Mouse (Mus musculus) intestine, embryonic 15.5 days (tissue): ENCODE data around the gene Dicer1. TPM values are rescaled to one million over a fixed set of nuclear protein-coding genes. Genes with fewer than 3 reads are reported as not detected.

ENCODE experiments used
- ATAC-seq: fragments of 200-750 bp; cut with Nextera tagmentation; 2 replicates; pipeline ENCODE4 v1.8.0; 2017; ENCODE audit warnings: moderate TSS enrichment, moderate library complexity
- H3K27ac ChIP-seq: fragments of 300-500 bp; sonication (generic); 2 replicates; pipeline ENCODE4 v1.5.1; 2015; ENCODE audit warnings: mild to moderate bottlenecking, inconsistent platforms
- H3K27me3 ChIP-seq: fragments of 300-500 bp; sonication (generic); replicated peaks from 2 replicates; pipeline ENCODE4 v1.6.1; 2015; ENCODE audit warnings: inconsistent platforms
- H3K36me3 ChIP-seq: fragments of 300-500 bp; sonication (generic); 2 replicates; pipeline ENCODE4 v1.6.1; 2015; ENCODE audit warnings: inconsistent platforms
- H3K4me1 ChIP-seq: fragments of 300-500 bp; sonication (generic); replicated peaks from 2 replicates; pipeline ENCODE4 v1.6.1; 2015; ENCODE audit warnings: inconsistent platforms
- H3K4me2 ChIP-seq: fragments of 300-500 bp; sonication (generic); replicated peaks from 2 replicates; pipeline ENCODE4 v1.6.1; 2015; ENCODE audit warnings: mild to moderate bottlenecking, inconsistent platforms
- H3K4me3 ChIP-seq: fragments of 300-500 bp; sonication (generic); replicated peaks from 2 replicates; pipeline ENCODE4 v1.5.1; 2015; ENCODE audit warnings: inconsistent platforms
- H3K9ac ChIP-seq: fragments of 300-500 bp; sonication (generic); 2 replicates; pipeline ENCODE4 v1.6.1; 2015; ENCODE audit warnings: inconsistent platforms
- H3K9me3 ChIP-seq: fragments of 300-500 bp; sonication (generic); 2 replicates; pipeline ENCODE4 v1.6.1; 2016; ENCODE audit warnings: inconsistent platforms
- WGBS: fragments of 180-500 bp; shearing (Covaris S2); methylation state at CpG from one replicate; pipeline ENCODE4 v1.1.7; 2015; 5-methylcytosine and 5-hydroxymethylcytosine counted together
- polyA plus RNA-seq: library from polyadenylated mRNA; unstranded; fragments of >200 nt; fragmentation: Nextera tagmentation; extraction: Ambion mirVana; gene quantifications from 2 replicates; pipeline ENCODE4 v1.2.1, GENCODE M21; 2015

Gene Dicer1
- polyA plus RNA-seq, 1 experiment from 2014 or later, result 30.6 TPM

DNA sequence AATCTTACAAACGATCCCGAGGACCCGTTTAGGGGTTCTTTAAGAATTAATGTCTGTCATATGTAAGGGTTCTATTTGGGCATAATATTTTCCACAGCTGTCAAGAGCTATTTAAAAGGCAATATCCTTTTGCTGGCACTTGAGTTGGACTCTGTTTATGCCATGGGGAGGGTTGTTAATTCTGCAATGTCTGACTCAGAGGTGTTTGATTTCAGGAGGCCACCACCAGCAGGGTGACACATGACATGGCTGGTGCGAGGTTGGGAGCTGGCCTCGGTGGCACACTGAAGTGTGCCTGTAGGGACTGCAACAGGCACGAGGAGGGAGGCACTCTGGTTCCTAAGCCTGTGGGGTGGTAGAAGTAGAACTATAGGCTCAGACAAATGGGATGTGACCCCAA, 85.8 kb downstream of the Dicer1 start:
- 48% methylated on average over 6 of the region's 6 CpGs for WGBS
- no peak overlapping the region for H3K4me2 ChIP-seq

DNA sequence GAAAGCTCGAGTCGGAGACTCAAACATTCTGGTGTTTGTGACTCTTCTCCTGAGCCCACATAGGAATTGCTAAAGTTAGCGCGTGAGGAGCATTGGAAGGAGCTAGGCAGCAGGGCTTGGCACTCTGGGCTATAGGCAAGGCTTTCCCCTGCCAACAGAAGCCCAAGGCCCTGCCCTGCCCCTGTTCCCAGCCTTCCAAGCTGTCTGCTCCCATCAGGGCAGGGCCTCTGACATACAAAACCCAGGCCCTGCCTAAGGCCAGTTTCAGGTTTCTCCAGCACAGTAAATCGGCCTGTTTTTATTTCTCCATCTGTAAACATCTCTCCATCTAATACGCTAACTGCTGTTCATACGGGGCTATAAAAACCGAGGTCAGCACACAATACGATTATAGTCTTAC, 86.2 kb downstream of the Dicer1 start:
- no peak overlapping the region for H3K27ac ChIP-seq
- no peak overlapping the region for H3K4me2 ChIP-seq
- no peak for ATAC-seq
- 0 out of 2 replicates have a peak, but pooled peaks cover 4% of the 10 kb centered on the region for H3K27me3 ChIP-seq
- H3K36me3 ChIP-seq, result no peaks in the 10 kb centered on the region
- no peak overlapping the region for H3K4me3 ChIP-seq
- H3K4me1 ChIP-seq, result no peaks in the 10 kb centered on the region
- 60% methylated on average over 9 of the region's 9 CpGs for WGBS
- H3K9me3 ChIP-seq, result no peaks in the 10 kb centered on the region
- H3K9ac ChIP-seq, result no peak overlapping the region

More for the DNA sequence above, 85.8 kb downstream of the Dicer1 start:
- ATAC-seq, result no peak
- 0 out of 2 replicates have a peak, but pooled peaks cover 4% of the 10 kb centered on the region for H3K27me3 ChIP-seq
- H3K27ac ChIP-seq, result no peak overlapping the region
- H3K9me3 ChIP-seq, result no peaks in the 10 kb centered on the region
- no peak overlapping the region for H3K4me3 ChIP-seq
- H3K36me3 ChIP-seq, result no peaks in the 10 kb centered on the region
- H3K4me1 ChIP-seq, result no peaks in the 10 kb centered on the region
- H3K9ac ChIP-seq, result no peak overlapping the region

DNA sequence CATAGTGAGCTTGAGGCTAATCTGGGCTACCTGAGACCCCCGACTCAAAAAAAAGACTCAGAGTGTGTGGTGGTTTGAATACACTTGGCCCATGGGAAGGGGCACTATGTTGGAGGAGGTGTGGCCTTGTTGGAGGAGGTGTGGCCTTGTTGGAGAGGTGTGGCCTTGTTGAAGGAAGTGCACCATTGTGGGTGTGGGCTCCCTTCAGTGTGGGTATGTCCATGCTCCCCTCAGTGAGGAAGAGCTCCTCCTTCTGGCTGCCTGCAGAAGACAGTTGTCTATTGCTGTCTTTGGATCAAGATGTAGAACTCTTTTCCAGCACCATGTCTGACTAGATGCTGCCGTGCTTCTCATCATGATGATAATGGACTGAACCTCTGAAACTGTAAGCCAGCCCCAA, 95.6 kb downstream of the Dicer1 start:
- Histone ChIP-seq H3K4me1 (no peaks in the 10 kb centered on the region), H3K27ac (no peak overlapping the region), H3K4me3 (no peak overlapping the region), H3K27me3 (no peaks in the 10 kb centered on the region), H3K4me2 (no peak overlapping the region), H3K9ac (no peak overlapping the region), H3K9me3 (no peaks in the 10 kb centered on the region), H3K36me3 (no peaks in the 10 kb centered on the region)
- no peak for ATAC-seq
- 93% methylated on average over 2 of the region's 2 CpGs for WGBS

DNA sequence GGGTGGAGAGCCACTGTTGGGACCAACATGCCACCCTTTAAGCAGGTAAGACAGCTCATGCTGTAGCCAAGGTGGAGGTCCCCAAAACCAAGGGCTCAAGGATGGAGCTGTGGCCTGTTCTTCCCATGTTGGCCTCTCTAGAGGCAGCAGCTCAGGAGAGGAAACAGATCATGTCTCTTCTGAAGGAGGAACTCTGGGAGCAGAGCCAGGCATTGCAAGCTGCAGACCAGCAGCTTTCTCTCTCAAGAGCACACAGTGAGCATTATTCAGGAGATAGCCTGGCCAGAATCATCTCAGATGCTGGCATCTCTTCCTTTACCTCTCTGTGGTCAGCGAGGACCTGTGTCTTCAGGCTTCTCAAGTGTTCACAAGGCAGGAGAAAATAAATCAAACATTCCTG, 96.7 kb downstream of the Dicer1 start:
- H3K36me3 ChIP-seq, result no peaks in the 10 kb centered on the region
- no peaks in the 10 kb centered on the region for H3K27me3 ChIP-seq
- ATAC-seq, result no peak
- no peak overlapping the region for H3K4me3 ChIP-seq
- H3K9ac ChIP-seq, result no peak overlapping the region
- H3K4me2 ChIP-seq, result no peak overlapping the region
- no peak overlapping the region for H3K27ac ChIP-seq
- no peaks in the 10 kb centered on the region for H3K9me3 ChIP-seq
- 60% methylated on average over 1 of the region's 1 CpGs for WGBS
- H3K4me1 ChIP-seq, result no peaks in the 10 kb centered on the region

DNA sequence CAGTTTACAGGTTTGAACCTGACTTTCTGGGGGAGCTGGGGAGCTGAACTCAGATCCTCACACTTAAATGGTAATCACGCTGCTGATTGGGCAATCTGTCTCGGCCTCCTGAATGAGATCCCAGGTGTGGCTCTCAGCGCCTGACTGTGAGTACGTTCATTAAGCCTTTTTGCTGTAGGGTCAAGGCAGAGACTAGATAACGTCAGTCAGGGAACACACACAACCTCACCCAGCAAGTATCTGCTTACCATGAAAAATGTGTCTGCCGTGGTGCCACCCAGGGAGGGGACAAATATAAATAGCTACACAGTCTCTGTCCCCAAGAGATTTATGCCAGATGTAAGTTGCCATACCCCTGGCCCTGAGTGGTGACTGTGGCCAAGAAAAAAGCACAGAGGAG, 99.7 kb downstream of the Dicer1 start:
- 56% methylated on average over 6 of the region's 6 CpGs for WGBS
- no peak for ATAC-seq
- no peak overlapping the region for H3K4me2 ChIP-seq
- no peak overlapping the region for H3K9ac ChIP-seq
- no peak overlapping the region for H3K27ac ChIP-seq
- H3K4me1 ChIP-seq, result no peaks in the 10 kb centered on the region
- no peaks in the 10 kb centered on the region for H3K27me3 ChIP-seq
- no peak overlapping the region for H3K4me3 ChIP-seq
- H3K9me3 ChIP-seq, result no peaks in the 10 kb centered on the region
- H3K36me3 ChIP-seq, result no peaks in the 10 kb centered on the region

DNA sequence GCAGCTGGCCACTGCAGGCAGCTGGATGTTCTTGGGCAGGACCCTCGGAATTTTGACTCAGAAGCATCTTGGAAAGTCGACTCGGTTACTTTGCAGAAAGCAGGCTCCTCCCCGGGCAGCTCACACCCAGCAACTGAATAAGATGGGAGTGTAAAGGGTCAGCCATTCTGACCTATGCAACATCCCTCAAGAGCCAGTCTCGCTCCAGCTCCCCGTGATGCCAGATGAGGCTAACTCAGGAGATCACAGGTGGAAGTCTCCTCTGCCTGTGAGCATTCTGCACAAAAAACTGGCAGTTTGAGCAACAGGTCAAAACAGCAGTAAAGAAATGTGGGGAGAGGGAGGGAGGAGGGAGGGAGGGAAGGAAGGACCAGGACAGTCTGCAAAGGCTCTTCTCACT, 100.5 kb downstream of the Dicer1 start:
- WGBS, result 43% methylated on average over 6 of the region's 6 CpGs

DNA sequence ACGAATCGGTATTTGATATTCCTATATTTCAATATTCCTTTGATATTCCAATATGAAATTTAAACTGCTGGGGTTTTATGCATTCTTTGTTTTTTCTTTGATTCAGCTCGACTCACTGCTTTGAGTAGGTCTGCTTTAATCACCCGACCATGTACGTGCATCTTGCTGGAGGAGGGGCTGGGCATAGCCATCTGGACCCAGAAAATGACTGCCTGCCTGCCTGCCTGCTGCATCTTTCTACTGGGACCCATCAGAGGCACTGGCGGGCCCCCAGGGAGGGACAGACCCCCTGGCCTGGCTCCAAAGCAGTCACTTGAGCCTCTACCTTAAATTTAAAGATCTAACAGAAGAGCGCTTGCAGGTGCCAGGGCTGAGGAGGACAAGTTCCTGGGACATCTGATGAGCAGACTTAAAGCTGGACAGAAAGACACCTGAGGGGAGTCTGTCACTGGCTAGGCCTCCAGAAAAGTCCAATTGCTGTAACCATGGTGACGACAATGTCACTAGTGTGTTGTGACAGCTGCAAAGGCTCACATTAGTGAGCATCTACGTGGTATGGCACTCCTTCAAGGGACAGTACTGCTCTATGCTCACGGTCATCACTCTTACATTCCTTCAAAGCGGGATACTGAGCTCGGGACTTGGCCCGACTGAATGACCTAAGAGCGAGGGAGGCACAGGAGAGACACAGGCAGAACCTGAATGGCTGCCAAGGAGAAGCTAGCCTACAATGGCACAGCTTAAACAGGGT, 101.1 kb downstream of the Dicer1 start:
- Histone ChIP-seq H3K9ac (no peak overlapping the region), H3K27me3 (no peaks in the 10 kb centered on the region), H3K4me1 (no peaks in the 10 kb centered on the region), H3K27ac (no peak overlapping the region), H3K4me2 (no peak overlapping the region), H3K36me3 (no peaks in the 10 kb centered on the region), H3K4me3 (no peak overlapping the region), H3K9me3 (no peaks in the 10 kb centered on the region)
- no peak for ATAC-seq
- WGBS, result 67% methylated on average over 14 of the region's 14 CpGs

More for the DNA sequence above, 100.5 kb downstream of the Dicer1 start:
- Histone ChIP-seq H3K4me3 (no peak overlapping the region), H3K4me2 (no peak overlapping the region), H3K9me3 (no peaks in the 10 kb centered on the region), H3K4me1 (no peaks in the 10 kb centered on the region), H3K27me3 (no peaks in the 10 kb centered on the region), H3K36me3 (no peaks in the 10 kb centered on the region), H3K27ac (no peak overlapping the region), H3K9ac (no peak overlapping the region)
- ATAC-seq, result no peak

DNA sequence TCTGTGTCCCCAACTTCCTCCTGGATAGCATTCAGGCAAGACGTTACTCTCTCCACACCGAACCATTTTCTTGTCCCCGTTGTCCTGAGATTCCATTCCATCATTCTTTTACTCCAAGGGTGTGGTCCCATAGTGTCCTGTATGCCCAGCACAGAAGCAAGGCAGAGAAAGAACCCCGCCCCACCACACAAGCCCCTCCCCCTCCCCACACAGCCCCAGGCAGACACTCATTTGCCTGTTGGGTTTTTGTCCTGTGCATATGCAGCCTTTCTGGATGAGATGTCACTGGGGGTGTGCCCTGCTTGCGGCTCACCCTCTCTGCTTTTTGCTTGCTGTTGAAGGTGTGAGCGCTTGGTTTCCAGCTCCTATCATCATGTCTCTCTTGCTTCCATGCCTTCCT, 103.4 kb downstream of the Dicer1 start:
- Histone ChIP-seq H3K36me3 (no peaks in the 10 kb centered on the region), H3K27ac (no peak overlapping the region), H3K9ac (no peak overlapping the region), H3K4me1 (no peaks in the 10 kb centered on the region), H3K4me3 (no peak overlapping the region), H3K4me2 (no peak overlapping the region), H3K27me3 (no peaks in the 10 kb centered on the region), H3K9me3 (no peaks in the 10 kb centered on the region)
- 87% methylated on average over 6 of the region's 6 CpGs for WGBS
- no peak for ATAC-seq

DNA sequence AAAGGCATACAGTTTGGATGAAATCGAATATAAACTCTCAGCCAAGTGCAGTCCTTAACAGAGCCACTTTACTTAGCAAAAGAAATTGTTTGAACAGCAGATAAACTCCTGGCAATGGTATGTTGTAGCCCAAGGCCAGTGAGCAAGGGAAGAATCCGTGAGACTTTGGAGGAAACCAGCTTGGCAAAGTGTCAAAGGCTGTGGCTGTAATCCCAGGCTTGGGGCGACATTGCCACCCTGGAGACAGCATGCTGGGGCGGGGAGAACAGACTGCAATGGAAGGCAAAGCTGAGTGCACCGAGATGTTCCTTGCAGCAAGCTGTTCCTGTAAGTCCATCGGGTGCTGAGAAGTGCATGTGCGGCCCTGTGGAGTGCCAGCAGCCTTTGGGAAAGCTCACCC, 109.4 kb downstream of the Dicer1 start:
- 52% methylated on average over 7 of the region's 7 CpGs for WGBS
- Histone ChIP-seq H3K27ac (no peak overlapping the region), H3K9ac (no peak overlapping the region), H3K4me1 (0 out of 2 replicates have a peak, but pooled peaks cover 5% of the 10 kb centered on the region), H3K36me3 (no peaks in the 10 kb centered on the region), H3K4me2 (no peak overlapping the region), H3K4me3 (no peak overlapping the region), H3K27me3 (0 out of 2 replicates have a peak, but pooled peaks cover 3% of the 10 kb centered on the region), H3K9me3 (no peaks in the 10 kb centered on the region)
- ATAC-seq, result no peak

DNA sequence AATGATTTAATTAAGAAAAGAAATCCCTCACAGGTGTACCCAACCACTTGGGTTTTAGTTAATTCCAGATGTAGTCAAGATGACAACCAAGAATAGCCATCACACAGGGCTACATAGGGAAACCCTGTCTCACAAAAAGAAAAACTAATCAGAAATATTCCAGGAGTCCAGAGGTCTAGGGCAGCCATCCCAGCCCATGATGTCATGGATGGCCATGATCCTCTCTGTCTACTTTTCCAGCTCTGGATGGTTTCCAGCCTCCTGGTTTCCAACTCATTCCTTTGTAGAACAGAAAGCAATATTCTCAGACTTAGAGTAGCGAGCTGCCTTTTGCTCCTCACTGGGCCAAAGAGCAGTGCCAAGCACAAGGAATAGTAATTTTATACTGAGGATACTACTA, 110.8 kb downstream of the Dicer1 start:
- Histone ChIP-seq H3K4me3 (no peak overlapping the region), H3K27me3 (peaks cover 13% of the 10 kb centered on the region), H3K27ac (no peak overlapping the region), H3K36me3 (no peaks in the 10 kb centered on the region), H3K4me2 (no peak overlapping the region), H3K9me3 (no peaks in the 10 kb centered on the region), H3K9ac (no peak overlapping the region), H3K4me1 (0 out of 2 replicates have a peak, but pooled peaks cover 8% of the 10 kb centered on the region)
- no peak for ATAC-seq
- 95% methylated on average over 1 of the region's 1 CpGs for WGBS

DNA sequence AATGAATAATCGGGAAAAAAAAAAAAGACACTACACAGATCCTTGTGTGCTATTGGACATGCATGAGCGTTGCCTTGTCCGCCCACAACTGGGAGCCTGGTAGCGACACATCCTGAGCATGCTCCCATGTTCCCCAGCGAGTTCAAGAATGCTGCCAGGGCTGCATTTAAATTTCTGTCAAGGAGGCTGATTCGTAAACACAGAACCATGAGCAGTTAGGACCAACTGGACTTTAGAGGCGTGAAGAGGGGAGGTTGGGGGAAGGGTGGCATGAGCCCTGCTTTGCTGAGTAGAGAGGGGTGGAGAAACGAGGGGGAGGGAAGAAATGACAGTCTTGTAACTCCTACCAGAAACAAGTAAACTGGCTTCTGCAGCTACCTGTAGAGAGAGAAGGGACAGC, 113.6 kb downstream of the Dicer1 start:
- ATAC-seq, result no peak

More for the DNA sequence above, 113.6 kb downstream of the Dicer1 start:
- Histone ChIP-seq H3K4me2 (no peak overlapping the region), H3K27ac (no peak overlapping the region), H3K4me1 (0 out of 2 replicates have a peak, but pooled peaks cover 8% of the 10 kb centered on the region), H3K27me3 (peaks cover 13% of the 10 kb centered on the region), H3K9me3 (no peaks in the 10 kb centered on the region), H3K36me3 (no peaks in the 10 kb centered on the region), H3K9ac (no peak overlapping the region), H3K4me3 (no peak overlapping the region)
- WGBS, result 31% methylated on average over 8 of the region's 8 CpGs
